Mouse (Mus musculus) layer of hippocampus, postnatal 14 days (tissue): ENCODE data around the gene Akr1b7. TPM values are rescaled to one million over a fixed set of nuclear protein-coding genes. Genes with fewer than 3 reads are reported as not detected.

ENCODE experiments used
- DNase-seq, 2 experiments: peaks; one replicate each; pipeline ENCODE4 v3.0.0; 2021 to 2022; ENCODE audit warnings: low spot score in 2 of 2, mixed read lengths in 1 of 2
- total RNA-seq, 2 experiments: library from RNA; stranded (reverse); gene quantifications; 2 replicates each; pipeline ENCODE4 v1.2.3; 2021

Akr1b7 gene
- total RNA-seq, 2 experiments from 2014 or later = not detected

- no peak for DNase-seq
Observed at GRCm38 (mm10) chr6:34419071-34419470, 6.9 kb downstream of the Akr1b7 start.

GRCm38 (mm10) chr6:34439006-34439405 lies 26.9 kb downstream of the Akr1b7 start:
- no peak for DNase-seq

- DNase-seq = no peak
Observed at GRCm38 (mm10) chr6:34441556-34442257, 29.6 kb downstream of the Akr1b7 start.

- DNase-seq = no peak
Observed at GRCm38 (mm10) chr6:34443791-34444190, 31.7 kb downstream of the Akr1b7 start.

- DNase-seq = peak; percentile 54 to 83
Observed at GRCm38 (mm10) chr6:34447961-34448360, 35.8 kb downstream of the Akr1b7 start.

- no peak for DNase-seq
Observed at GRCm38 (mm10) chr6:34448696-34449095, 36.6 kb downstream of the Akr1b7 start.

GRCm38 (mm10) chr6:34452963-34453770 lies 41.0 kb downstream of the Akr1b7 start:
- DNase-seq = no peak

GRCm38 (mm10) chr6:34459456-34459855 lies 47.3 kb downstream of the Akr1b7 start:
- no peak for DNase-seq

GRCm38 (mm10) chr6:34460651-34461050 lies 48.5 kb downstream of the Akr1b7 start:
- no peak for DNase-seq

GRCm38 (mm10) chr6:34463582-34463981 lies 51.4 kb downstream of the Akr1b7 start:
- DNase-seq = no peak

- DNase-seq = no peak
Observed at GRCm38 (mm10) chr6:34471434-34472110, 59.4 kb downstream of the Akr1b7 start.

Other genes starting within 250 kb of the Akr1b7 start
- 10 to 100 TPM; 45.7 to 45.9 TPM for gene Slc35b4, start 235.2 kb upstream of the Akr1b7 start, total RNA-seq
- 10 to 100 TPM; 39.7 to 42.0 TPM for gene Akr1b3, start 94.9 kb upstream of the Akr1b7 start, total RNA-seq
- gene Akr1b8, start 58.2 kb upstream of the Akr1b7 start, total RNA-seq = 1 to 10 TPM in 1 of 2 experiments, under 1 TPM in 1; 0.67 to 1.0 TPM
- gene Akr1b10, start 28.1 kb upstream of the Akr1b7 start, total RNA-seq = 10 to 100 TPM; 23.2 to 26.3 TPM
- gene Bpgm, start 63.9 kb downstream of the Akr1b7 start, total RNA-seq = 10 to 100 TPM; 70.2 to 75.5 TPM
- 10 to 100 TPM; 31.5 to 43.3 TPM for gene Cald1, start 186.2 kb downstream of the Akr1b7 start, total RNA-seq